Mouse (Mus musculus): ENCODE results near the gene Hes6. TPM values are rescaled to one million over a fixed set of nuclear protein-coding genes. Genes with fewer than 3 reads are reported as not detected.

The Hes6 gene
- 146 and 163 TPM in 2 replicates for polyA plus RNA-seq (2015; fragmentation: Nextera tagmentation; extraction: Ambion mirVana)

- H3K4me2 ChIP-seq, result peak within 1 kb of the TSS; percentile 93
- peaks cover 57% of the 10 kb centered on the region for H3K4me1 ChIP-seq (replicated peaks)
- peaks cover 20% of the 10 kb centered on the region; the same call in 1 of the 2 replicates for H3K36me3 ChIP-seq
- H3K27ac ChIP-seq (replicated peaks), result peak within 1 kb of the TSS; percentile 93
- H3K9ac ChIP-seq, result peak within 1 kb of the TSS; percentile 90
- H3K27me3 ChIP-seq, result no peaks in the 10 kb centered on the region
- WGBS, result 2% methylated on average over 20 of the region's 39 CpGs
- H3K9me3 ChIP-seq, result no peaks in the 10 kb centered on the region
- H3K4me3 ChIP-seq, result peak within 1 kb of the TSS; percentile 71
- ATAC-seq (ENCODE audit: low read depth), result peak; percentile 46
Measured at GRCm38 (mm10) chr1:91413898-91414594, at the start of gene Hes6. Gene Hes6 (minus strand): TSS chr1:91414038.

GRCm38 (mm10) chr1:91463336-91463995 is 49.6 kb upstream of the Hes6 start:
- no peak overlapping the region for H3K4me2 ChIP-seq
- WGBS, result 89% methylated on average over 13 of the region's 13 CpGs

DNA sequence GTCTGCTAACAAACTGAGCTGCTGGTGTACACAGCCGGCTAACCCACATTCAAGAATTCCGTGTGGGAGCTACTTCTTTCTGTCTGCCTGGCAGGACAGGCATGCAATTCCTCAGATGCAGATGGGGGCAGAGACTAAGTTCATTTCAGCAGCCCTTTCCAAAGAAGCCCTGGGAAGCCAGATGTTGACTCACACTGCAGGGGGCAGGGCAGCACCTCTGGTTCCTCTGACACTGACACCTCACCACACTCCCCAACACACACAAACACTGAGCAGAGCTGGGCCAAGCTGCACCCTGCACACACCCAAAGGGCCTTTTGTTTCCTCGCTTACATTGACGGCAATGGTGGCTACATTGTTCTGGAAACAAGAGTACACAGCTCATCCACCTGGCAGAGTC is 46.7 kb upstream of the Hes6 start:
- Histone ChIP-seq H3K4me2 (no peak overlapping the region), H3K27ac (replicated peaks) (no peak overlapping the region), H3K36me3 (no peaks in the 10 kb centered on the region), H3K9ac (no peak overlapping the region), H3K4me3 (no peak overlapping the region), H3K27me3 (no peaks in the 10 kb centered on the region), H3K9me3 (no peaks in the 10 kb centered on the region), H3K4me1 (replicated peaks) (peaks cover 47% of the 10 kb centered on the region)
- WGBS, result 54% methylated on average over 4 of the region's 4 CpGs
- ATAC-seq (ENCODE audit: low read depth), result no peak

More at GRCm38 (mm10) chr1:91463336-91463995, 49.6 kb upstream of the Hes6 start:
- Histone ChIP-seq H3K4me1 (replicated peaks) (peaks cover 18% of the 10 kb centered on the region), H3K27me3 (no peaks in the 10 kb centered on the region), H3K9ac (no peak overlapping the region), H3K27ac (replicated peaks) (no peak overlapping the region), H3K4me3 (no peak overlapping the region), H3K9me3 (no peaks in the 10 kb centered on the region), H3K36me3 (no peaks in the 10 kb centered on the region)
- ATAC-seq (ENCODE audit: low read depth), result no peak

- Histone ChIP-seq H3K4me3 (peak overlapping the region; percentile 67), H3K4me1 (replicated peaks) (peaks cover 52% of the 10 kb centered on the region), H3K9ac (peak overlapping the region; percentile 71), H3K27me3 (no peaks in the 10 kb centered on the region), H3K9me3 (no peaks in the 10 kb centered on the region), H3K36me3 (no peaks in the 10 kb centered on the region), H3K4me2 (peak overlapping the region; percentile 81), H3K27ac (replicated peaks) (peak overlapping the region; percentile 78)
- no peak for ATAC-seq (ENCODE audit: low read depth)
- 43% methylated on average over 7 of the region's 7 CpGs for WGBS
Measured at GRCm38 (mm10) chr1:91460069-91460468, 46.2 kb upstream of the Hes6 start.

- peaks cover 50% of the 10 kb centered on the region for H3K4me1 ChIP-seq (replicated peaks)
- under 1% methylated on average over 91 of the region's 91 CpGs for WGBS
Measured at GRCm38 (mm10) chr1:91459059-91459809, 45.4 kb upstream of the Hes6 start, which contains the start of gene Per2. Gene Per2 (minus strand): TSS chr1:91459324.

DNA sequence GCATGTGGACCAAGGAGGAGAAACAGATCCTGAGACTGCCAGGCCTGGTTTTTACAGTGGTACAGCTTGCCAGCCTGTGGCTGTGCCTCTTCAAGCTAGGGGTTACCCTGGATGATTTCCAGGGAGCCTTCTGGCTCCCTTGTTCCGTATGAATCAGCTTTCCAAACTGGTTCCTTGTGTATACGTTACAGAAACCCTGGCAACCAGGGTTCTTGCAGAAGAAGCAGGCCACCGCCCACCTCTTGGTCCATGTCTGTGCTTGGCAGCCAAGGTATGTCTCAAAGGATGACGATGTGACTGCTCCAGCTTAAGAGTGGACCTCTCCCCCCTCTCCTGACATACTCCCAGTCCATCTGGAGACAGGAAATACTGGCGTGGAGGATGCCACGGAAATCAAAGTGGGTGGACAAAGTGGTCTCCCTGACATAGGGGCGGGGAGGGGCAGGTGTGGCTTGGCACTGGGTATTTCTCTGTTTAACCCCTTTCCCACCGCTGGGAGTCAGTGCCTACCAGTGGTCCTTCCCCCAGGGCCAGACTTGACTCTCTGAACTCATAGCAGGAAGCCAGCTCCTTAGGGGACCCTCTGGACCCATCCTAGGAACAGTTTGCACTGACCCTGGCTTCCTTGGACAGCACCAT is 44.5 kb upstream of the Hes6 start:
- Histone ChIP-seq H3K27ac (replicated peaks) (peak overlapping the region; percentile 57), H3K4me1 (replicated peaks) (peaks cover 50% of the 10 kb centered on the region)
- 20% methylated on average over 8 of the region's 8 CpGs for WGBS

More at GRCm38 (mm10) chr1:91459059-91459809, 45.4 kb upstream of the Hes6 start, which contains the start of gene Per2:
- Histone ChIP-seq H3K4me2 (peak within 1 kb of the TSS; percentile 81), H3K4me3 (peak within 1 kb of the TSS; percentile 67), H3K27me3 (no peaks in the 10 kb centered on the region), H3K9me3 (no peaks in the 10 kb centered on the region), H3K27ac (replicated peaks) (peak within 1 kb of the TSS; percentile 78), H3K36me3 (no peaks in the 10 kb centered on the region), H3K9ac (peak within 1 kb of the TSS; percentile 71)
- peak; percentile 97 for ATAC-seq (ENCODE audit: low read depth)

GRCm38 (mm10) chr1:91457698-91458097 is 43.9 kb upstream of the Hes6 start:
- Histone ChIP-seq H3K4me1 (replicated peaks) (peaks cover 50% of the 10 kb centered on the region), H3K36me3 (no peaks in the 10 kb centered on the region), H3K9ac (no peak overlapping the region), H3K4me2 (peak overlapping the region; percentile 81), H3K27me3 (no peaks in the 10 kb centered on the region), H3K27ac (replicated peaks) (no peak overlapping the region), H3K4me3 (no peak overlapping the region), H3K9me3 (no peaks in the 10 kb centered on the region)
- 57% methylated on average over 5 of the region's 5 CpGs for WGBS
- ATAC-seq (ENCODE audit: low read depth), result no peak

More for the DNA sequence above, 44.5 kb upstream of the Hes6 start:
- ATAC-seq (ENCODE audit: low read depth), result peak; percentile 7
- Histone ChIP-seq H3K4me3 (peak overlapping the region; percentile 67), H3K9me3 (no peaks in the 10 kb centered on the region), H3K27me3 (no peaks in the 10 kb centered on the region), H3K36me3 (no peaks in the 10 kb centered on the region), H3K9ac (peak overlapping the region; percentile 71), H3K4me2 (peak overlapping the region; percentile 81)

DNA sequence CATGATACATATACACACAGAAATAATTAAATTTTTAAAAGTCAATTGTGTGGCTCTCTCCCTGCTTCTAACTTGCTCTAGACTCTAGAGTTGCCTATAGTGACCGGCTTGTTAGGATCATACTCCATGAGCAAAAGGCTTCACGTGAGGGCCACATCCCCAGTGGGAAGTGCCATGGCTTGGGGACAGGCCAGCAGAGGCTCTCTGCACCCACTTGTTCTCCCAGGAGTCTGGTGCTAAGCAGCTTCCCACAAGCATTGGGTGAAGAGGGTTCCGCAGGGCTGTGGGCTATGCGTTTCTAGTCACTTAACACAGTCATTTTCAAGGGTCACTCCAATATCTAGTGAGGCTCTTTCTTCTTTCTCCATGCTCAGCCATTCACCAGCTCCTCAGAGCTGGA is 43.3 kb upstream of the Hes6 start:
- Histone ChIP-seq H3K36me3 (no peaks in the 10 kb centered on the region), H3K27ac (replicated peaks) (0 out of 2 replicates have a peak overlapping the region, but pooled peaks have one; percentile 42), H3K9me3 (no peaks in the 10 kb centered on the region), H3K27me3 (no peaks in the 10 kb centered on the region), H3K4me2 (peak overlapping the region; percentile 81), H3K4me1 (replicated peaks) (peaks cover 50% of the 10 kb centered on the region), H3K9ac (no peak overlapping the region), H3K4me3 (no peak overlapping the region)
- 96% methylated on average over 4 of the region's 4 CpGs for WGBS
- no peak for ATAC-seq (ENCODE audit: low read depth)

DNA sequence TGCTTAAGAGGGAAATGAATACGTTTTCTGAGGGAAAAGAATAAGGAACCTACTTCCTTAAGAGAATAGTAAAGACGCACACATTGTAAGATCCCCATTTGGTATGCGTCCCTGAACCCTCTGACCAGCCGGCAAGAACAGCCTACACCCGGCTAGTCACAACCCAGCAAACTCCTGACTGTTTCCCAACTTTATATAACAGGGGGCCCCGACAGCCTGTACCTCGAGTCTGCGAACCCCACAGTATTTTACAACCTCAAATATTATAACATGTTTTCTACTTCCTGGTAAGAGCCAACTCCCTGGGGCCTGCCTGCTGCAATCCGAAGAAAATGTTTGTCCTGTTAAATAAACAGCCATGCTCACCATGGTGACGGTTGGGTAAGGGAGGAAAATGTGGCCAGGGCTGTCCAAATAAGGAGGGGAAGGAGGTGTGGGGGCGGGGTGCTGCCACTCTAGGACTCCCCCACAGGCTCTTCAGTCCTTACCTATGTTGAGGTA is 42.5 kb upstream of the Hes6 start:
- no peak overlapping the region for H3K4me3 ChIP-seq
- H3K27me3 ChIP-seq, result no peaks in the 10 kb centered on the region
- no peaks in the 10 kb centered on the region for H3K36me3 ChIP-seq
- WGBS, result 23% methylated on average over 11 of the region's 11 CpGs
- H3K9ac ChIP-seq, result peak overlapping the region; percentile 34; the same call in 1 of the 2 replicates
- peak overlapping the region; percentile 76 for H3K27ac ChIP-seq (replicated peaks)
- no peaks in the 10 kb centered on the region for H3K9me3 ChIP-seq
- H3K4me1 ChIP-seq (replicated peaks), result peaks cover 50% of the 10 kb centered on the region
- peak overlapping the region; percentile 81 for H3K4me2 ChIP-seq
- no peak for ATAC-seq (ENCODE audit: low read depth)

DNA sequence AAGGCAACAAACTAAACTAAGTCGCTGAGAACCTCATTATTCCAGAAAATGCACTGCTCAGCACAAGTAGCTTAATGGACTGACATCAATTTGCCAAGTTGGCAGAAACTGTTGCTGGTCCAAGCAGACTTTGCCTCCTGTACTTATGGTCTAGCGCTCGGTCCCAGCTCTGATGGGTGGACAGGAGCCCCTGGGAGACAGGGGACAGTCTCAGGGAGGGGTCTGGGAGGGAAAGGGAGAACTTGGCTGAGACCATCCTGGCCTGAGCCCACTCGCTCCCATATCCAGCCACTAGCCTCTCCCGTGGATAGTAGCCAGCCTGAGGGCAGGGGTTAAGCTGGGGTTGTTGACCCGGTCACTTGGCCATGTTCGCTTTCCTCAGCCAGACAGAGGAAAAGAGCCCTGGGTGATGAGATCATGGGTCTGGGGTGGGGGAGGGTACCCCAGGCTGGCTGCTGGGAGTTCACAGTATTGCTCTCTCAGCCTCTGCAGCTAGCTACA is 41.9 kb upstream of the Hes6 start:
- H3K4me1 ChIP-seq (replicated peaks), result peaks cover 50% of the 10 kb centered on the region
- WGBS, result 34% methylated on average over 7 of the region's 7 CpGs
- peak overlapping the region; percentile 34; the same call in 1 of the 2 replicates for H3K9ac ChIP-seq
- H3K4me3 ChIP-seq, result no peak overlapping the region
- H3K9me3 ChIP-seq, result no peaks in the 10 kb centered on the region
- no peaks in the 10 kb centered on the region for H3K27me3 ChIP-seq
- peak overlapping the region; percentile 76 for H3K27ac ChIP-seq (replicated peaks)
- no peaks in the 10 kb centered on the region for H3K36me3 ChIP-seq
- peak overlapping the region; percentile 81 for H3K4me2 ChIP-seq
- no peak for ATAC-seq (ENCODE audit: low read depth)

GRCm38 (mm10) chr1:91454927-91455326 is 41.1 kb upstream of the Hes6 start:
- 88% methylated on average over 3 of the region's 3 CpGs for WGBS
- Histone ChIP-seq H3K36me3 (peaks cover 4% of the 10 kb centered on the region; the same call in 1 of the 2 replicates), H3K27ac (replicated peaks) (no peak overlapping the region), H3K4me1 (replicated peaks) (peaks cover 45% of the 10 kb centered on the region), H3K9ac (no peak overlapping the region), H3K27me3 (no peaks in the 10 kb centered on the region), H3K9me3 (no peaks in the 10 kb centered on the region), H3K4me2 (no peak overlapping the region), H3K4me3 (no peak overlapping the region)
- no peak for ATAC-seq (ENCODE audit: low read depth)

Data from neural tube, embryonic 13.5 days (tissue).